Mouse (Mus musculus) T-helper 17 cell (primary cell): ENCODE measurements around the gene Mettl27.

Experiments
- in situ Hi-C, 2 experiments: fragments of 300-600 bp; cut with MboI, MseI; formaldehyde crosslinking; loops; 1 replicate in 1 of 2; 2 replicates in 1 of 2; pipeline ENCODE4 v1.15.1; 2025; ENCODE audit warnings: high pct_unique_total_duplicates in 2 of 2

The Mettl27 gene

GRCm38 (mm10) chr5:134932179-134932902 lies at the start of gene Mettl27:
Gene Mettl27 (plus strand): TSS chr5:134932368.
- in situ Hi-C loops, result loop anchor here (5.0 kb wide), 1 partner anchor 35 kb away; no protein-coding TSS in a partner anchor

DNA sequence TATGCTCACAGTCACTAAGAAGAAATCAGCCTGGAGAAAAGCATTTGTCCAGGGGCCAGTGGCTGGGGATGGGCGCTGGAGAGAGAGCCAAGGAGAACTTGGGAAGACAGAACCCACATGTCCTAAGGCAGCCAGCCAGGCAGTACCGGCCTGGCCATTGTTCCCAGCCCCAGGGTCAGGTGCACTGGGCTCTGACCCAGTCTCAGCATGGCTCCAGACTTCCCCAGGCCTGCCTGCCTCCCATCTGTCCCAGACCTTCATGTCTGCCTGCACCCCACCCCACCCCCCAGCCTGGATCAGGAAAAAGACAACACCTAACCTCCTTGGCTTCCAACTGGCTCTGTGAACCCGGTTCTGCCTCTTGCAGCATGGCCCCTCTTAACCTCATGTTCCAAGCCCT lies 49.1 kb upstream of the Mettl27 start:
- in situ Hi-C loops, result loop anchor here in 1 of 2 experiments (25.0 kb wide), 1 partner anchor 96 kb away; no protein-coding TSS in a partner anchor

DNA sequence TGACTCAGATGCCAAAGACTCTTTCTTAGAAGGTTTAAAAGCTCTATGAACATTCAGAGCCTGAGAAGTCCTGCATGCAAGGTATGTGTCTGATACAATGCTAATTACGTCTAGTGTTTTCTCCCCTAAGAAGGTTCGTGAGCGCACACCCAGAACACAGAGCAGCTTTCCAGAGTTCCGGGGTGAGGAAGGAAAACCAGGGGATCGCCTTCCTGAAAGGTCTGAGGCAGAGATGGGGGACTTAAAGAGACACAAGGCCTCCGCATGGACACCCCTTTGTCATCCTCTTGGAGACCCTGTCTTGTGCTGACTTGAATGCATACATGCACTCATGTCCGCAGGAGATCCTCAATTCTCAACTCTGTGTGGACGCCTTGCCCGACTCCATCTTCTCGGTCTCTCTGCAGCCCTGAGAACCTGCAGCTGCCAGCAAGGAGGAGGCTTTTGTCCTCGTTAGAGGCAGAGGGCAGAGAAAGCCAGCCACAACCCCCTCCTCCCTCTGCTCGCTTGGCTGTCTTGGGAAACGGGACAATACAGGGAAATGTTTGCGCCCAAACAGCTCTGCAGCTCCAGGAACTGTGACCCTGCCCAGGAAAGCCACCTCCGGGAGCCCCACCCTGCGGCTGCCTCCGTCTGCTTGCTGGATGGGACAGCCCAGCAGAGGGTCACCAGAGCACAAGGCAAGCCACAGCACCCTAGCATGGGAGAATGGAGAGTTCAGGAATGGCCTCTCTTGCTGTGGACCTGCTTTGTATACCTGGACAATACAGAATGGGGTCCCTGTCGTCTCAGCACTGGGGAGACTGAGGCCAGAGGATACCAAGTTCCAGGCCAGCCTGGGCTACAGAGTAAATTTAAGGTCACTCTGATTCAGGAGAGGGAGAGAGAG lies 44.5 kb upstream of the Mettl27 start:
- in situ Hi-C loops, result loop anchor here in 1 of 2 experiments (25.0 kb wide), 1 partner anchor 100 kb away; no protein-coding TSS in a partner anchor

GRCm38 (mm10) chr5:134888505-134888904 lies 43.7 kb upstream of the Mettl27 start:
- in situ Hi-C loops, result loop anchor here in 1 of 2 experiments (25.0 kb wide), 1 partner anchor 101 kb away; no protein-coding TSS in a partner anchor

- in situ Hi-C loops, result loop anchor here in 1 of 2 experiments (25.0 kb wide), 1 partner anchor 103 kb away; no protein-coding TSS in a partner anchor
Observed at GRCm38 (mm10) chr5:134890601-134891054, 41.5 kb upstream of the Mettl27 start.

DNA sequence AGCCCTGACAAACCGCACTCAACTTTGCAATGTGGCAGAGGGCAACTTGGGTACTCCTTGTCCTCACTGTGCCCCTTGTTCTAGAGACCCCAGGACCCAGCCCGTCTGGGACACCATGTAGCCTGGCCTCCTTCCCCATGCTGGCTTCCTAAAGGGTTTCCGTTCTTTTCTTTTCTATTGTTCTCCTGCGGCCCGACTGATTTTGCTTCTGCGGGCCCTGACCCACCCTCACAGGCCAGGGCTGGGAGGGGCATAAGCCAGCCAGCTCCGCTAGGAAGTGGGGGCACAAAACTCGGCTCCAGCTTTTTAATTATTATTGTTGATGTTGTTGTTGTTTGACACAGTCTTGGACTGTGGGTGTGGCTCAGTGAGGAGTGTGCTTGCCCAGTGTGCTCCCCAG lies 40.6 kb upstream of the Mettl27 start:
- in situ Hi-C loops, result loop anchor here in 1 of 2 experiments (25.0 kb wide), 1 partner anchor 104 kb away; no protein-coding TSS in a partner anchor

- in situ Hi-C loops, result loop anchor here in 1 of 2 experiments (25.0 kb wide), 1 partner anchor 105 kb away; no protein-coding TSS in a partner anchor
Observed at GRCm38 (mm10) chr5:134892717-134893116, 39.5 kb upstream of the Mettl27 start.

GRCm38 (mm10) chr5:134895291-134895690 lies 36.9 kb upstream of the Mettl27 start:
- in situ Hi-C loops, result loop anchor here in 1 of 2 experiments (25.0 kb wide), 1 partner anchor 108 kb away; no protein-coding TSS in a partner anchor

DNA sequence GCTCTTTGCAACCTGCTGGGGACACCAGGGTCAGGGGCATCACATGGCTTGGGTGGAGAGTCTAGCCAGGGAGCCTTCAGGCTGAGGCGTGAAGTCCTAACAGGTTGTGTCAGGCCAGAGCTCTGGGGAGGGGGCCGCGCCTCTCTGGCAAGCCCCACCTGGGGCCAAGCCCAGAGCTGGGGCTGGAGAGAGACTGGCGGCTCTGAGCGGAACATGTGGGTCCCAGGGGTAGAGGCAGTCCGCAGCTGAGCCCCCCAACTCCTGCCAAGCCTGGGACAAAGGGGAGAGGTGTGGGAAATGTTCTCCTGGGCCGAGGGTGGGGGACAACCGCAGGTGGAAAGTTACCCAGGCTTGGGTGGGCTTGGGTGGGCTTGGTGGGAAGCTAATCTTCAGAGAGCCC lies 35.2 kb upstream of the Mettl27 start:
- in situ Hi-C loops, result loop anchor here in 1 of 2 experiments (25.0 kb wide), 1 partner anchor 110 kb away; no protein-coding TSS in a partner anchor

GRCm38 (mm10) chr5:134897596-134897995 lies 34.6 kb upstream of the Mettl27 start:
- in situ Hi-C loops, result loop anchor here in 1 of 2 experiments (25.0 kb wide), 1 partner anchor 110 kb away; no protein-coding TSS in a partner anchor

DNA sequence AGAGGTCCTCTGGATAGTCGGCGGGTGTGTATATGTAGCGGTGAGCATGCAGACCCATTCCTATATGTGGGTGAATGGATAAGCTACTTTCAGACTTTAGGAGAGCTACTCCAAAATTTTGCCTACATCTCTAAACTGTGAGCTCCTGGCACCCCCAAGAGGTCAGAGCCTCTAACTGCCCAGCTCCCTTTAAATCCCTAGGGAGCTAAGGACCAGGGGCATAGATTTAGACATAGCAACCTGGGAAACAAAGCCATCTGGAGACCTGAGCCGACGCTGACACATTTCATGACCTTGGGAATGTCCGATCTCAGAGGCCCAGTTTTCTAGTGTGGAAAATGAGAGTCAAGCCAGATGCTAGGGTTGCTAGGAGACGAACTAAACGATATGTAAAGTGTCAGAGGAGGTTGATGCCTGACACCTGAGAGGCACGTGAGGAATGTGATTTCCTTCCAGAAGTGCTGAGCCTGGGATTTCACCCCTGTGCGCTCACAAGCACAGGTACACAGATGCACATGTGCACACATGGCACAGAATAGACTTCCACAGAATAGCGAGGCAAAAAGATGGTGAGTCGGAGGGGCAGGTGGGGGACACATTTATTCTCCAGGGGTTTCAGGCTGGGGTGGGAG lies 31.0 kb upstream of the Mettl27 start:
- in situ Hi-C loops, result loop anchor here in 1 of 2 experiments (10.0 kb wide), 2 partner anchors 156 to 354 kb away; partner anchors contain the start of genes Eln and Fzd9

GRCm38 (mm10) chr5:134901644-134902027 lies 30.5 kb upstream of the Mettl27 start:
- in situ Hi-C loops, result loop anchor here in 1 of 2 experiments (10.0 kb wide), 2 partner anchors 157 to 353 kb away; partner anchors contain the start of genes Eln and Fzd9

DNA sequence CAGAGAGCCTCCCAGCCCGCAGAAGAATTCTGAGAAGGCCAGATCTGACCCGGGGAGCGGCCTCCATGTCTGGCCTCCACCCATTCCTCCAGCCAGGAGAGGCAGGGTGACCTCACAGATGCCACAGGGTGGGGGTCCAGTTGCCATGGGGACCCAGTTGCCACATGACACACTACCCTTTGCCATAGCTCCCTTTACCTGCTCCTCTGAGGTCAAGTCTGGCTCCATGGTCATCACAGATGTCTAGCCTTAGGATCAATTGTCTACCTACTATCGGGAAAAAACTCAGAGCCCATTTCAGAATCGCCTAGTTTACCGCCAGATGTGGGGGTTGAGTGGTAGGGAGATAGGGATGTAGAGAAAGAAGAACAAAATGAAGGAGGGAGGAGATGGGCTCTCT lies 25.5 kb upstream of the Mettl27 start, which contains the start of gene Tmem270:
Tmem270 (minus strand) TSS at position 101 of the 400 bp plus-strand sequence.
- in situ Hi-C loops, result loop anchor here in 1 of 2 experiments (10.0 kb wide), 2 partner anchors 162 to 348 kb away; partner anchors contain the start of genes Eln and Fzd9

GRCm38 (mm10) chr5:134907135-134907534 lies 25.0 kb upstream of the Mettl27 start:
- in situ Hi-C loops, result loop anchor here in 1 of 2 experiments (10.0 kb wide), 2 partner anchors 162 to 348 kb away; partner anchors contain the start of genes Eln and Fzd9

- in situ Hi-C loops, result loop anchor here (10.0 kb wide), 1 partner anchor 53 kb away; no protein-coding TSS in a partner anchor
Observed at GRCm38 (mm10) chr5:134911901-134912300, 20.3 kb upstream of the Mettl27 start.

- in situ Hi-C loops, result loop anchor here (10.0 kb wide), 1 partner anchor 51 kb away; no protein-coding TSS in a partner anchor
Observed at GRCm38 (mm10) chr5:134913352-134913751, 18.8 kb upstream of the Mettl27 start.

DNA sequence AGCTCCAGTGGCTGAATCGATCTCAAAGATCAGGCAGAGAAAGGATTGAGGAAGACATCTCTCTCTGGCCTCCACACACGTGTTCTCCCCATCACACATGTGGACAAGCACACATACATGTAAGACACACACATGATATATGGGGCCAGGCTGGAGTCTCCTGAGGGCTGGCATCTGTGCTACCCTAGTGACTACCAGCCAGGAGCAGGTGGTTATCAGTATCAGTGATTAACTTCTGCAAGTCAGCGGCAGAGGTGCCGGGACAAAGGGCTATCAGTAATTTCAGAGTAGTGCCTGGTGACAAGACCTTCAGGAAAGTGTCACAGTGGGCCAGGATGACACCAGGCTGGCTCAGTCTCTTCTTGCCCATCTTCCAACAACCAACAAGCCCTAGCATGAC lies 18.4 kb upstream of the Mettl27 start:
- in situ Hi-C loops, result loop anchor here (10.0 kb wide), 1 partner anchor 51 kb away; no protein-coding TSS in a partner anchor

GRCm38 (mm10) chr5:134914510-134914909 lies 17.7 kb upstream of the Mettl27 start:
- in situ Hi-C loops, result loop anchor here (10.0 kb wide), 1 partner anchor 50 kb away; no protein-coding TSS in a partner anchor

DNA sequence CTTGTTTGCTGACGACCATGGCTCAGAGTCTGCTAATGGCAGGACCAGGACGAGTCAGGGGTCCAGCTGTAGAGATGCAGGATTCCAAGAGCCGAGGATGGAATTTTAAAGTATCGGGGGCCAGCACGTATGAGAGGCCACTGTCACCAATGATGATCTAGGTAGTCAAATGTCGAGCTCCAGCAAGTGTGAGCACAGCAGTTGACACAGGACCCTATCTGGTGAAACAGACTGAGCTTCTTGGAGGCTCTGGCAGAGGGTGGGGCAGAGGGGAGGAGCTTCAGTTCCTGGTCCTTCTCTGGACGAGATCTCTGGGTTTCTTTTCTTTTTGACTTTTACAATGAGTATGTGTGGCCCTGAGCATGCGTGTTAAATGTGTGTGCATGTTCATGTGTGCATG lies 16.9 kb upstream of the Mettl27 start, which contains the start of gene Cldn13:
Cldn13 (minus strand) TSS at position 216 of the 400 bp plus-strand sequence.
- in situ Hi-C loops, result loop anchor here (10.0 kb wide), 1 partner anchor 49 kb away; no protein-coding TSS in a partner anchor
